Mouse (Mus musculus): ENCODE measurements around the gene Sh3bgr. TPM values are rescaled to one million over a fixed set of nuclear protein-coding genes. Genes with fewer than 3 reads are reported as not detected.

The Sh3bgr gene
- total RNA-seq, 2 experiments from 2014 or later: 2.0 to 2.1 TPM

DNA sequence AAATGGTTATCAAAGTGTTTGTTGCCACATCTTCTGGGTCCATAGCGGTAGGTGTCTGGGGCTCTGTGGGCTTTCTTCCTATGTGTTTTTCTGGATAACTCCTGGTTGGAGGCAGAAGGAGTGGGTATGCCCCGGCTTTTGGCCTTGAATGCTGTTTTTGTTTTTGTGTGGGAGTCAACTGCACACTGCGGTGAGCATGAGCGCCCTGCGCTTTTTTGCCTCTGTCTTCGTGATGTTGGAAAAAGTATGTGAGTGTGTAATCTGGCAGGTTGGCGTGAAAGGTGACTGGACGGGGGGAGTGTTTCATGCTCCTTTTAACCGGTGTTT lies 415 bp downstream of the Sh3bgr start:
- DNase-seq (ENCODE audit: extremely low spot score in 1 of 2, low spot score in 2 of 2): no peak
- intact Hi-C loops (cut with DNase I): no loop called here

DNA sequence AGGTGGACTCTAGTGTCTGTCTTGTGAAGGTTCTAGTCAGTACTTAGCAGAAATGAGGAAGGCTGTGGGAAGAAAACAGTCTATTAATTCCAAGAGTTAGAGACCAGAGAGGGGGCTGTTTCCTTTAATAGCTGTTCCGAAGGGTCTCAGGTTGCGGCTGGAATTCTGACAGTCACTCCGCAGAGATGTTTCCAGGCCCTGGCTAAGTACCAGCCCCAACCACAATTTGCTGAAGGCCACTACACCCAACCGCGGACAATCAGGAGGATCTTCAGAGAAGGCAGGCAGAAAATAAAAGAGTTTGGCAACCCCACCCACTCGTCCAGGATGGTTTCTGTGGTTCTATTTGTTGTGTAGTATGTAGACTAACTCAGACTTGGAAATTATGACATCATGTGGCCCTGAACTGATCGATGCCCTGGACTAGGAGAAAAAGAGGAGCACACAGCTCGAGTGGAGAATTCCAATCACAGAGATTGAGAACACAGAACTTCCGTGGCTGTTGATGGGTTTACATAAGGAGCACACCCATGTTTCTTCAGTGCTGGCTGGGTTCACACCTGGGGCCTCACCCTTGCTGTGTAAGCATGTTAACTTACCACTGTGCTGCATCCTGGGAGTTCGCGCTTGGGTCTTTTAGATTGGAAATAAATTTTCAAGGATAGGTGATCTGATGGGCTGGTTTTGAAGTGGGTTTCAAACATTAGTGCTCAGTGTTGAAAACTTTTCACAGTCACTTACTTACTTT lies 1.4 kb downstream of the Sh3bgr start:
- DNase-seq (ENCODE audit: extremely low spot score in 1 of 2, low spot score in 2 of 2): no peak
- intact Hi-C loops (cut with DNase I): no loop called here

DNA sequence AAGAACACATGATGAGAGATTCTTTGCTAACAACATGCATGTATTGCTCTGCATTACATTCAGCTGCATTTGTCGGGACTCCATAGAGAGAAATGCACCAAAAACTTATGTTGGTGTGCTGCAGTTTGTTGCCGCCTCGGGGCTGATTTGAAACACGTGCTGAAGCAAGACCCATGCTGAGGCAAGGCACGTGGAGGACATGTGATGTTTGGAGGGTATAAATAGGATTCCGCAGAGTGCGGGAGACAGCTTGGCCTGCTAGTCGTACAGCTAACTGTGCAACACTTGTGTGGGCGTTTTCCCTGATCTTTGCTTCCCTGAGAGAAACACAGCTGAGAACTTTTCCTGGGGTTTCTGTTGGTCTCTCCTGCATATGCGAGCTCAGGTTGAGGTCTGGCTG lies 9.5 kb downstream of the Sh3bgr start:
- DNase-seq (ENCODE audit: extremely low spot score in 1 of 2, low spot score in 2 of 2): peak in 1 of 2 experiments; percentile 34
- intact Hi-C loops (cut with DNase I): no loop called here

DNA sequence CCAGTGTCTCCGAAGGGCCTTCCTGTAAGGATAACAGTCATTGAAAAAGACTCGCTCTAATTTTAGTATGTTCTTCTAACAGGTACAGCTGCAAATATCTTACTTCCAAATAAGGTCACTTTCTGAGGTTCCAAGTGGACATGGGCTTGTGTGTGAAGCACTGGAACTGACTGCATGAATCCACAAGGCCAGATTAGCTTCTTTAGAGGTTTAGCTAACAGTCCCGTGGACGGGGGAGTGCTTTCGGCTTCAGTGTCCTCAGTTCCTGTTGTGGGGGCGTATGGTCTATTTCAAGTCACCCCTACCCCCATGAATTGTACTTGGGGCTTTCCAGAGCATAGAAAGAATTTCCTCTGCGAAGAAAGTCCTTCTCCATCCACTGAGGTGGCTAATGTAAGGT lies 10.6 kb downstream of the Sh3bgr start:
- no peak for DNase-seq (ENCODE audit: extremely low spot score in 1 of 2, low spot score in 2 of 2)
- intact Hi-C loops (cut with DNase I): no loop called here

DNA sequence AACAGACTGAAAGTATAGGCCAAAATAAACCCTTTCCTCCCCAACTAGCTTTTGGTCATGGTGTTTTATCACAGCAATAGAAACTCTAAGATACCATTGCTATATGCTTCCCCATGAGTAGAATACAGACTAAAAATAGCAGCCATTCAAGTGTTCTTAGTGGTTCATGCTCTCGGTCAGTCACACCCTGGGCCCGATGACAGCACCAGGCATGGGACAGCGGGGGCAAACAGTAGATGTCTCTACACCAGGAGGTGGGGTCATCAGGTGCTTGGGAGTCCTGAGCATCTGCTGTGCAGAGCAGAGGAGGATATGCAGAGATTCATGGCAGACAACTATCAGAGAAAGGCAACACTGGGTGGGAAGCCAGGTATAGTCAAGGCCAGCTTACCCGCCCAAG lies 12.8 kb downstream of the Sh3bgr start:
- no peak for DNase-seq (ENCODE audit: extremely low spot score in 1 of 2, low spot score in 2 of 2)
- intact Hi-C loops (cut with DNase I): no loop called here

DNA sequence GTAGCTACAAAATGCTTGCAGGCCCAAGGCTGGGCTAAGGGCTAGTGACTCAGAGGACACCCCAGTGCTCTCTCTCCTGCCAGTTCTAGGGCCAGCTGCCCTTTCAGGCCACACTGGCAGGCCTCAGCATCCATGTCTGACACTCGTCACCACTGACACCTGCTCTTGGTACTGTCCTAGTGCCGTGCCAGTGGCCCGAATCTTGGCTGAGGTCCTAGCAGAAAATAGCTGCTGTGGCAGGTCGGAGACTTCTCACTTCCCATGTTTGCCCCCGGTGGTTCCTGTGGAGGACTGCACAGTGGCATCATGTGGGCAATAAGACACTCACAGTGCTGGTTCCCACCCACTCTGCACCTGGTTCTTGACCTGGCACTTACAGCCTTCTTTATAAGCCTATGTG lies 21.2 kb downstream of the Sh3bgr start:
- intact Hi-C loops (cut with DNase I): no loop called here
- no peak for DNase-seq (ENCODE audit: extremely low spot score in 1 of 2, low spot score in 2 of 2)

DNA sequence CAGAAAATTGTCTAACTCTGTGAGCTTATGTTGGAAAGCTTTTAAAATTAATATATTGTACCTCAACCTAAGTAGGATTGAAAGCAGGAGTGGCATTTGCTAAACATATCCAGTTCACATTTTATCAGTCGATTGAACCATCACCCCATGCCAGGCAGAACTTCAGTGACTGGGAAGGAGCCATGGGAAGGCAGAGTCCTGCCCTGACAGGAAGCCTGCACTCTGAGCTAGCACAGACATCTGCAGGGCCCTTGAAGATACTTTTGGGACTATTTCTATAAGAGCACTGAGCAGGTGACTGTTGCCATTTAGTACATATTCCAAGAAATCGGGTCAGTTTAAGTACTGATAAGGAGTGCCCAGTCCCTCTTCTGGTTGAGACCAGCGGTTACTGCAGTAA lies 21.7 kb downstream of the Sh3bgr start:
- intact Hi-C loops (cut with DNase I): no loop called here
- no peak for DNase-seq (ENCODE audit: extremely low spot score in 1 of 2, low spot score in 2 of 2)

DNA sequence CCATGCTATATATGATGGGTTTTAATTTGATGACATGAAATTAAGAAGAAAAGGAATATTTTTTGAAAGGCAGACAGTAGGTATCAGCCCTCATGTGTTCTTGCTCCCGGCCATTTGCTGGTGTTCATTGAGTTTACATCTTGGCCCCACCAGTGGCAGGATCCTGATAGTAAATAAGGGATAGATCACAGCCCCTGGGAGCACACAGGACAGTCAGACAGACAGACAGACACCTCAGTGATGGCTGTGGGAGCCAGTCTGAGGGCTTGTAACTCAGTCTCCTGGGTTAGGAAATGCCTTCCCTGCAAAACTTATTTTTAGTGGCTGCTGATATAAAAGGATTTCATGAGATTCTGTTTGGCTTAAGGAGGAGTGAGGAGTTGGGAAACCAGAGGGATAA lies 22.2 kb downstream of the Sh3bgr start:
- no peak for DNase-seq (ENCODE audit: extremely low spot score in 1 of 2, low spot score in 2 of 2)
- intact Hi-C loops (cut with DNase I): no loop called here

DNA sequence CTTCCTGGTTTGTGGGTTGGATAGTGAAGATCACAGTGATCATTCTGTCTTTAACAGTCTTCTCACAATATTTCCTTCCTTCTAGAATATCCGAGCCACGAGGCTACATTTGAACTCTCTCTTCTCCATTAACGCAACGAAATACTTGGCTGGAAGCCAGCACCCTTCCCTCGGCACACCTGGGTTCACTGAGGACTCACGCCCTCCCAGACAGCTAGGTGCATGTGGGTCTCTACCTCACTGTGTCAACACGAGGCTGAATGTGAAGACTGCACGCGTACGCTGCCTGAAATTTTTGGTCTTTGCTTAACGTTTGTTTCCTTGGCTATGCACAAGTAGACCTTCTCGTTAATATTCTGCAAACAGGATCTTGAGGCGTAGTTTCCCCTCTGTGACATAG lies 28.2 kb downstream of the Sh3bgr start:
- no peak for DNase-seq (ENCODE audit: extremely low spot score in 1 of 2, low spot score in 2 of 2)
- intact Hi-C loops (cut with DNase I): no loop called here

DNA sequence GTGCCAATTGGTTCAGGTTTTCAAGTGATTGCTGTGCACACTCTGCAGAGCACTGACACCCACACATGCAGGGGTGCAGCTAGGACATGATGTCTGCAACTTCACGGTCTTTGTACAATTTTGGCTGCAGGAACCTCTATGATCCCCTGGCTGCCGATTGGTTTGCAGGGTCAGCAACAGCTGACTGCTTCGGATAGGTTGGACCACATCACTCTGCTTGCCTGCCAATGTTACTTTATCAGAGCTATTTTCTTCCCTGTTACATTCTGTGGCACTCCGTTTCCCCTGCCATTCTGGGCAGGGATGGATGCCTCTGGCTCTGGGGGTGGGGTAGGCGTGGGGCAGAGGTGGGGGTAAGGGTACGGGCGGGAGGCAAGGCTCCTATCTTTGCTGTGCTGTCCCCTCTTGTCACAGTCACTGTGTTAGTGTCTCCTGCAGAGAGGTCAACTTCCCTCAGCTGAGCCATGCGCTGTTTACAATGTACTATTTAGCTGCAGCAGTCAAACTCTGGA lies 28.9 kb downstream of the Sh3bgr start:
- DNase-seq (ENCODE audit: extremely low spot score in 1 of 2, low spot score in 2 of 2): no peak
- intact Hi-C loops (cut with DNase I): no loop called here

DNA sequence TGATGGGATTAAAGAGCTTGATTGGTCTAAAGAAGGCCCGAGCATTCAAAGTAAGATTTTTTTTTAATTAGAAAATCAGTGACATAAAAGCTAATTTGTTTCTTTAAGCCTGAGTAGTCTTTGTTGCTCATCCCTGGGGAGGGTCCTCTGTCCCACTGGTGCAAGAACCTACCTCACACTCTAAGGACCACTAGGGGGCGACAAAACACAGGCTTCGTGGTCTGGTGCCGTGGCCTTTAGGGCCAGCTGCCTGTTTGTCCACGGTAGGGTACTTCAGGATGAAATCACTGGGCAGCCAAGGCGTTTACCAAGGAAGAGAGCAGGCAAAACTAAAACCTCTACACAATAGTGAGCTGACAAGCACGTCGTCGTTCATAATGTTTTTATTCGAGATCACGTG lies 30.2 kb downstream of the Sh3bgr start:
- intact Hi-C loops (cut with DNase I): loop anchor here (1.0 kb wide), 1 partner anchor 111 kb away; no protein-coding TSS in a partner anchor
- peak; percentile 45 to 77 for DNase-seq (ENCODE audit: extremely low spot score in 1 of 2, low spot score in 2 of 2)

DNA sequence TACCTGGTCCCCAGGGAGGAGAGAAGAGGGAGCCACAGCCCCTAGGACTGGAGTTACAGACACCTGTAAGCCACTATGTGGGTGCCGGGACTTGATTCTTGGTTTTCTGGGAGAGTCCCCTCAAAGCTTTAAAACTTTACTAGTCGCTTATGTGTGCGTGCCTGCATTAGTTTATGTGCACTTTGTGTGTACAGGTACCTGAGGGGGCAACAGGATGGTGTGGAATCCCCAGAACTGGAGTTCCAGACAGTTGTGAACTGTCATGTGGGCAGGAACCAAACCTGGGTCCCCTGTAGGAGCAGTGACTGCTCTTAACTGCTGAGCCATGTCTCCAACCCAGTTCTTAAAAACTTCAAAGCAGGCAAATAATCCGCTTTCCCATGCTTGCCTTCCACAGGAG lies 31.0 kb downstream of the Sh3bgr start:
- DNase-seq (ENCODE audit: extremely low spot score in 1 of 2, low spot score in 2 of 2): no peak
- intact Hi-C loops (cut with DNase I): no loop called here

DNA sequence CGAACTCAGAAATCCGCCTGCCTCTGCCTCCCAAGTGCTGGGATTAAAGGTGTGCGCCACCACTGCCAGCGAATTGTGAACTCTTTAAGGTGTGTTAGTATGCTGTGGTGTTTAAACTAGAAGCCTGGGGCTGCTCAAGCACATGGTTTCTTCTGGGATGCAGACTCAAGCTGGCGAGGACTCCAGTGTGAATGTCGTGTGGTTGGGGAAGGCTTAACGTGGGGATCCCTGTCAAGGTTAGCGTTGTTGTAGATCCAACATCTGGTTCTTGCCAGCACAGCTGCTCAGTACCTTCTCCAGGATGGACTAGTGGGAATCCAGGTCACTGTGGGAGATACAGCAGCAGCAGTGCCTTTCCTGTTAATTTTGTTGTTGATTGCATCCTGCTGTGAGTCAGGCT lies 31.7 kb downstream of the Sh3bgr start:
- intact Hi-C loops (cut with DNase I): no loop called here
- no peak for DNase-seq (ENCODE audit: extremely low spot score in 1 of 2, low spot score in 2 of 2)

DNA sequence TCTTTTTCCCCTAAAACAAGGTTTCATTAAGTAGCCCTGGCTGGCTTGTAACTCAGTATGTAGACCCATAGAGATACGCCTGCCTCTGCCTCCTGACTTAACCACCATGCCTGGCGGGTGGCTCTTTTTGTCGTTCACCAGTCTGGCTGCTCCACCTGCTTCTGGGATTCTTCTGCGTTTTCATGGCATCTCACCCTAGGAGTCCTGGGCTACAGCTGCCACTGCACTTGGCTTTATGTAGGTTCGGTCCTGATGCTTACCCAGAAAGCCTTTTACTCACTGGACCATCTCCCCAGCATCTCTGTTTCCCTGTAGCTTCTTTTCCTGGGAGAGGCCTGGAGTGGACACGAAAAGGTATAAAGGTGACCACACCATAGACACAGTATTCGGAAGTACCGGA lies 33.7 kb downstream of the Sh3bgr start:
- intact Hi-C loops (cut with DNase I): no loop called here
- DNase-seq (ENCODE audit: extremely low spot score in 1 of 2, low spot score in 2 of 2): no peak

DNA sequence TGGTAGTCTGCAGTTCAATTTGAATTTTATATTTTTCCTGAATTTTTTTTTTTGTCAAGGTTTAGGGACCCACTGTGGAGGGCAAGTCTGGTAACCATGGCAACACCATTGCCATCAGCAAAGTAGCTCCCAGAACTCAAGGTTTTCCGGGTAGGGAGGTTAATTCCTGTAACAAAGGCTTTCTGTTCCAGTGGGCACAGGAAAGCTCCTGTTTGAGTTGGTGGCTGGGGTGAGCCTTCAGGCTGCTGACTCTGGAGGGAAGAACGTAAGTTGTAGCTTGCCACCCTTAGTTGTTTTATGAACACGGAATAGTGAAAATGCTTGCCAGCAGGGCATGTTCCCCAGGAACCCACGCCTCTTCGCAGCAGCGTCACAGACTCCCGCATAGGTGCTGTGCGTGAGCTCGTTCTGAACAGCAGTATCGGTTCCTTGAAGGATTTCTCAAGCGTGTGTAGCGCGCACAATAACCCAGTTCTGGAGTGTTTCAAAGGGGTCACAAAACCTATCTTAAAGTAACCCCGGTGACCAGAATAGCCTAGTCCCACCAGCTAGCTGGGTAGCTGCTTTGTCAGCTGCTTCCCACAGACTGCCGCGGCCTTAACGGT lies 35.2 kb downstream of the Sh3bgr start, which contains the start of gene B3galt5:
B3galt5 (plus strand) TSS at position 436 of the 605 bp plus-strand sequence.
- intact Hi-C loops (cut with DNase I): no loop called here
- no peak for DNase-seq (ENCODE audit: extremely low spot score in 1 of 2, low spot score in 2 of 2)

DNA sequence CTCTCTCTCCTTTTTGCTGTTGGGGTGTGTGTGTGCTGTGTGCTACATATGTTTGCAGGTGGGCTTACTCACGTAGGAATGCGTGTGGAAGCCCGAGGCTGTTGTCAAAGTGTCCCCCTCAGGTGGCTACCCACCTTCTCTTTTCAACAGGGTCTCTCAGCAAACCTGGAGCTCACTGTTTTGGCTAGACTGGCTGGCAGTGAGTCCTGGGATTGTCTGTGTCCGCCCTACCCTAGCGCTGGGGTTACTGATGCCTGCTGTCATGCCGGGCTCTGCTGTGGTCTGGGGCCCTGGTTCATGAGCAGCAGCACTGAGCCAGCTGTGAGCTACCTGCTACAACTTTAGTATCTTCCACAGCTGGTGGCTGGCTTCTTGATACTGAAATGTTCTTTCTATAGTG lies 44.2 kb downstream of the Sh3bgr start:
- intact Hi-C loops (cut with DNase I): no loop called here
- no peak for DNase-seq (ENCODE audit: extremely low spot score in 1 of 2, low spot score in 2 of 2)

DNA sequence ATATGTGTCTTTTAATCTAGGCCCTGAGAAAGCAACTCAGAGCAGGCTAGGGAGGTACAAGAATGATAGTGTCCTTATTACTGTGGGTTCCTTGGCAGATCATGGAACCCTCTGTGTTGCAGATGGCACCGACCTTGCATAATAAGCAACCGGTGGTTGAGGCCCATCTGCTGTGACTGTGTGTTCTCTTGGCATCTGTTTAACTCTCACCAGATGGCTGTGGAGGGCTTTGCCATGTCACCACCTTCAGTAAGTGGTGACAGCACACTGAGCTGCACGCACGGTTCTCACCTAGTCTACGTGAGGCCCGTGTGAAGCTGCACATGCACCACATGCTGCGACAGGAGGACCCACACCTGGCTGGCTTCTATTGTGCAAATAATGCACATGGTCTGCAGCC lies 49.4 kb downstream of the Sh3bgr start:
- intact Hi-C loops (cut with DNase I): no loop called here
- peak in 1 of 2 experiments; percentile 42 for DNase-seq (ENCODE audit: extremely low spot score in 1 of 2, low spot score in 2 of 2)

DNA sequence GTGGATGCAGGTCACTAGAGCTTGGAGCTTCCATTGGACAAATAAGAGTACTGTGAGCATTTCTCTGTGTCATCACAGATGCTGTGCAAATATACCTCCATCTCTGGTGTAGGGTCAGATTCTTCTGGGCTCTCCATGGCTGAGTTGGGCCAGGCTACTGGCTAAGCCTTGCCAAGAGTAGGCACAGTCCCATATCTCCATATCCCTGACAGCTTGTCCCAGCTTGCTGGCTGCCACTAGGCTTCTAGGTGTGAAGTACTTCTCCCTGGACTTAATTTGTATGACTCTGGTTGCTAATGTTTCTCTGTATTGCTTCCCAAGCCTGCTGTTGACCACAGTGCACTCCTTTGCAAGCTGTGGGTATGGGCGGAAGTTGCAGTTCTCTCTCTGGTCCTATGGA lies 51.9 kb downstream of the Sh3bgr start:
- intact Hi-C loops (cut with DNase I): no loop called here
- no peak for DNase-seq (ENCODE audit: extremely low spot score in 1 of 2, low spot score in 2 of 2)

DNA sequence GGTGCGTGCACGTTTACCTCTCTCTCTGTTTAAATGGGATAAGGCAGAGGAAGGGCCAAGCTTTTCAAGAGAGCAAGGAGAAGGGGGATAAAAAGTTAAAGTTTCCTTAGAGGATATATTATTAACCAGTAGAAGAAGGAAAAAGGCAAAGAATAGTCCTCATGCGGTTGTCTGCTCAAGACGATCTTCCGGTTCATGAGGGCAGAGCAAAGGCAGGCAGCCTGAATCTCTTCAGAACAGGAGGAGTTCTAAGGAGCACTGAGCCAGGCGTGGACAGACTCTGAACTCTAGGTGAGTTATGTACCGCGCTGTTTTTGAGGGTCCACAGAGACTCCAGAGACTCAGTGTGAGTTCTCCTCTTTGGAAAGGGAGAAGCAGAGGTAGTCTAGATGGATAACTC lies 58.2 kb downstream of the Sh3bgr start:
- no peak for DNase-seq (ENCODE audit: extremely low spot score in 1 of 2, low spot score in 2 of 2)
- intact Hi-C loops (cut with DNase I): no loop called here

DNA sequence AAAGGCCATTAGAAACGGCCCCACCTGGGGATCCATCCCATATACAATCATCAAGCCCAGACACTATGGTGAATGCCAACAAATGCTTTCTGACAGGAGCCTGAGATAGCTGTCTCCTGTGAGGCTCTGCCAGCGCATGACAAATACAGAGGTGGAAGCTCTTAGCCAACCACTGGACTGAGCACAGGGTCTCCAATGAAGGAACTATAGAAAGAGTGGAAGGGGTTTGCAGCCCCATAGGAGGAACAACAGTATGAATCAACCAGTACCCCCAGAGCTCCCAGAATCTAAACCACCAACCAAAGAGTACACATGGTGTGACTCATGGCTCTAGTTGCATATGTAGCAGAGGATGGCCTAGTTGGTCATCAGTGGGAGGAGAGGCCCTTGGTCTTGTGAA lies 71.5 kb downstream of the Sh3bgr start:
- no peak for DNase-seq (ENCODE audit: extremely low spot score in 1 of 2, low spot score in 2 of 2)
- intact Hi-C loops (cut with DNase I): no loop called here

Data from left cerebral cortex, postnatal 10 days (tissue).